23 mouse cellular contexts compared by ENCODE assay signal in genomic region chr19:46879876-46880275, GRCm38 (mm10).
DNase-seq lines count a peak whose midpoint lies in the region; ATAC-seq lines count a peak whose summit lies in the region.
"Had no signal": no experiment of that assay in that cellular context is flagged by ENCODE, and none has a peak within 500 bp of the region (broad histone marks: within the 10 kb centered on the region; RNA-seq: fewer than 3 reads in every experiment).

No protein-coding gene starts in this region.

- H3K4me2 ChIP-seq in kidney, embryonic 14.5 days (replicated peaks; ENCODE audit: low read depth, low read length), result no peak overlapping the region
- H3K4me2 ChIP-seq: embryonic facial prominence, embryonic 15.5 days; heart, embryonic 13.5 days had no signal

- 90% methylated on average over 2 of the region's 2 CpGs for WGBS in kidney, embryonic 14.5 days

- H3K27ac ChIP-seq in kidney, embryonic 14.5 days (ENCODE audit: low read depth, low read length), result no peak overlapping the region
- H3K27ac ChIP-seq: embryonic facial prominence, embryonic 15.5 days; forebrain, embryonic 10.5 days; heart, embryonic 13.5 days had no signal

- H3K36me3 ChIP-seq in kidney, embryonic 14.5 days (ENCODE audit: control insufficient read depth, insufficient read depth, low read length), result peaks cover 17% of the 10 kb centered on the region

- H3K9ac ChIP-seq in kidney, embryonic 14.5 days (ENCODE audit: low read depth, low read length), result no peak overlapping the region
- H3K9ac ChIP-seq: embryonic facial prominence, embryonic 15.5 days; heart, embryonic 13.5 days had no signal

- no peak for ATAC-seq in kidney, embryonic 14.5 days (ENCODE audit: low FRiP score, low TSS enrichment)
- ATAC-seq: CD4-positive, CD25-positive, alpha-beta regulatory T cell, adult 4 months; forebrain, embryonic 14.5 days had no signal

- peak; percentile 66 for DNase-seq in kidney, adult 11 months
- peak; percentile 60 to 65 for DNase-seq in kidney, adult 8-10 months
- DNase-seq in kidney, postnatal 10 days, result peak; percentile 60
- no peak for DNase-seq in neural tube, embryonic 10.5 days (ENCODE audit: extremely low spot score, low spot score)
- no peak for DNase-seq in frontal cortex, adult 2 months (ENCODE audit: extremely low spot score in 1 of 2, low spot score in 1 of 2)
- DNase-seq in urinary bladder, adult 18-20 months (ENCODE audit: low spot score in 2 of 2), result no peak
- DNase-seq: adrenal gland, postnatal 10 days; B cell, adult 2 months; cerebellum, adult 11 months; cerebellum, adult 8-10 months; cerebellum, postnatal 14 days; embryo, embryonic 11 days; gastrocnemius, postnatal 36 days; heart, adult 11 months; heart, postnatal 36 days had no signal

- no peaks in the 10 kb centered on the region for H3K27me3 ChIP-seq in kidney, embryonic 14.5 days (ENCODE audit: control insufficient read depth, insufficient read depth, low read length)
- H3K27me3 ChIP-seq: embryonic facial prominence, embryonic 15.5 days; heart, embryonic 13.5 days had no signal

- no peaks in the 10 kb centered on the region for H3K9me3 ChIP-seq in kidney, embryonic 14.5 days (ENCODE audit: control insufficient read depth, low read length)
- H3K9me3 ChIP-seq: embryonic facial prominence, embryonic 15.5 days; forebrain, embryonic 10.5 days; G1E; heart, embryonic 13.5 days had no signal

- no peak overlapping the region for H3K4me3 ChIP-seq in kidney, embryonic 14.5 days (ENCODE audit: low read length)
- H3K4me3 ChIP-seq: embryonic facial prominence, embryonic 15.5 days; erythroblast, embryonic 14.5 days; forebrain, embryonic 10.5 days; heart, embryonic 13.5 days had no signal

- H3K4me1 ChIP-seq in kidney, embryonic 14.5 days (ENCODE audit: control insufficient read depth, insufficient read depth, low read length), result no peaks in the 10 kb centered on the region
- H3K4me1 ChIP-seq: embryonic facial prominence, embryonic 15.5 days; forebrain, embryonic 10.5 days; heart, embryonic 13.5 days had no signal

Comparison
In these comparisons a context has a peak if more than half of its experiments do, and no peak if none do; other contexts are left out.
1. DNase-seq: peak in kidney, adult 11 months (single experiment), kidney, adult 8-10 months (2 of 2) and kidney, postnatal 10 days (single experiment); none in neural tube, embryonic 10.5 days (single experiment), frontal cortex, adult 2 months (0 of 2) and urinary bladder, adult 18-20 months (0 of 2).